Mouse (Mus musculus): ENCODE measurements around the gene Ttll11. TPM values are rescaled to one million over a fixed set of nuclear protein-coding genes. Genes with fewer than 3 reads are reported as not detected.

The Ttll11 gene
- total RNA-seq, 1 experiment from 2014 or later: 0.55 TPM

GRCm38 (mm10) chr2:35789362-35790326 is 190.1 kb downstream of the Ttll11 start:
- ATAC-seq (replicated peaks; ENCODE audit: low read depth, poor library complexity, severe bottlenecking): no peak

GRCm38 (mm10) chr2:35785877-35786276 is 193.8 kb downstream of the Ttll11 start:
- ATAC-seq (replicated peaks; ENCODE audit: low read depth, poor library complexity, severe bottlenecking): no peak

GRCm38 (mm10) chr2:35783368-35783767 is 196.3 kb downstream of the Ttll11 start:
- no peak for ATAC-seq (replicated peaks; ENCODE audit: low read depth, poor library complexity, severe bottlenecking)

DNA sequence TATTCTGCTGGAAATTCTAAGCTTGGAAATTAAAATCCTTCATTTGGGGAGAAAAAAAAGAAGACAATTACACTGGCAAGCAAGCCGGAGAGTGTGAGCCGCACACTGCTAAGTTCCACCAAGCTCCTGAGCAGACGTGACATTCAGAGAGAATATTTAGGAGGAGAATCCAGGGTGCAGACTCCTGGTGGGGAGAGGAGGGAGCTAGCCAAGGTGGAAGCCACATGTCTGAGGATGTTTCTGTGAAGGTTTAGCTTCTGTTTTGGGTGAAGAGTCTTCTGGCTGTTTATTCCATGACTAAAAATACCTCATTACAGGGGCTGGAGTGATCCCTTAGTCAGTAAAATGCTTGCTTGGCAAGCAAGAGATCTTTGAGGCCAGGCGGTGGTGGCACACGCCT is 200.4 kb downstream of the Ttll11 start:
- ATAC-seq (replicated peaks; ENCODE audit: low read depth, poor library complexity, severe bottlenecking): no peak

GRCm38 (mm10) chr2:35776935-35777334 is 202.8 kb downstream of the Ttll11 start:
- ATAC-seq (replicated peaks; ENCODE audit: low read depth, poor library complexity, severe bottlenecking): no peak

DNA sequence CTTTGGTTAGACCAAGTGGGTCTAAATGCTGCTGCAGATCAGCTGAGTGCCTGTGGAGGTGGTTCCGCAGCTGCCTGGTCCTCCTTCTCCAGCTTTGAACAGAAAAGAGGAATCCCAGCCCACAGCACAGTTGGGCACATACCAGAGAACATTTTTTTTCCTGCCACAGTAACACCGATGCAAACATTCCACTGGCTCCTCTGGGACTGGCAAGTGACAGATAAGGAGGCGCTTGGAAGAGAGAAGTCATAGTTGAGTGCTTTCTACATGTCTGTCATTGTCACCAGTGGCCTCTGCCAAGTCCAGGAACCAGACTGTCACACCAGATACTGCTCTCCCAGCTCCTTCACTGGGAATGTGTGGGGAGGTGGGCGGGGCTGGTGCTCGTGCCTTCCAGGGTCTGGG is 204.1 kb downstream of the Ttll11 start:
- ATAC-seq (replicated peaks; ENCODE audit: low read depth, poor library complexity, severe bottlenecking): peak; percentile 39; the same call in 1 of the 2 replicates

DNA sequence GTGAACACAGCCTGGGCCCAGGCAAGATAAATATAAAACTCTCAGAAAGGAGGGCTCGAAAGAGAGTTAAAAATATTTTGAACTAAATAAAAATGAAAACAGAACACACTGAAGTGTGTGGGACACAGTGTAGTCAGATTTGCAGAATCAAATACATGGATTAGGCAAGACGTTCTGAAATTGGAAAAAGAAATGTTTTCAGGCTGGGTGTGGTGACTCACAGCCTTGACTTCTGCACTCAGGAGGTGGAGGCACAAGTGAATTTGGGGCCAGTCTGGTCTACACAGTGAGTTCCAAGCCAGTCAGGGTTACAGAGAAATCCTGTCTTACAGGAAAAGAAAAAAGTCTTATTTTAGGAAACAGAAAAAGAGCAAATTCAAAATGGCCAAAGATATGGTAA is 209.2 kb downstream of the Ttll11 start:
- ATAC-seq (replicated peaks; ENCODE audit: low read depth, poor library complexity, severe bottlenecking): no peak

GRCm38 (mm10) chr2:35769398-35769797 is 210.3 kb downstream of the Ttll11 start:
- ATAC-seq (replicated peaks; ENCODE audit: low read depth, poor library complexity, severe bottlenecking): no peak

DNA sequence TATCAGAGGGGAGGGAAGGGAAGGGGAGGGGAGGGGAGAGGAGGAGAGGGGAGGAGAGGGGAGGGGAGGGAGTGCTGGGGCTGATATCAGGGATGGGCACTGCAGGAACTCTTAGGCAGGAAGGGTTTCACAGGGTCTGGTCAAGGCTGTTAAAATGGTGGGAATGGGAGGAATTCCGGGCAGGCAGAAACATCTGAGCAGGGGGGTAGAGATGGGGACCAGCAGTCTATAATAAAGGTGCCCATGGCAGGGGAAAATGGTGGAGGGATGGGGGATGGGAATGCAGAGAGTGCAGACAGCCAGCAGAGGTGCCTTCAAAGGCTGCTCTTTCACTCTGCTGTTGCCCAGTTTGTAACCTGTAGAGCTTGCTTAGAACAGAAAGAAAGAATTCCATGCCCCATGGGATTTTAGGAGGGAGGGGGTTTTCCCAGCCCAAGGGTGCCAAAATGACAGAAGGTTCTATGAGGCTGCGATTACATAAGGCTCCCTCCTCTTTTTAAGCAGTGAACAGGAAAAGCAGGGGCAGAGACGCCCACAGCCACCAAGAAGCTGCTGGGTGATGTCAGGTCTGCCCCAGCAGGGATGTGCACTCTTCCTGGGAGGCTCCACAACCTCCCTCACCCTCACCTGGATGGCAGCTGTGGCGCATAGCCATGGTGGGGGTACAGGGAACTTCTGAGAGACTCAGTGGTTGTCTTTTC is 211.0 kb downstream of the Ttll11 start:
- peak; percentile 52 for ATAC-seq (replicated peaks; ENCODE audit: low read depth, poor library complexity, severe bottlenecking)

GRCm38 (mm10) chr2:35767834-35768537 is 211.7 kb downstream of the Ttll11 start:
- ATAC-seq (replicated peaks; ENCODE audit: low read depth, poor library complexity, severe bottlenecking): peak; percentile 60

DNA sequence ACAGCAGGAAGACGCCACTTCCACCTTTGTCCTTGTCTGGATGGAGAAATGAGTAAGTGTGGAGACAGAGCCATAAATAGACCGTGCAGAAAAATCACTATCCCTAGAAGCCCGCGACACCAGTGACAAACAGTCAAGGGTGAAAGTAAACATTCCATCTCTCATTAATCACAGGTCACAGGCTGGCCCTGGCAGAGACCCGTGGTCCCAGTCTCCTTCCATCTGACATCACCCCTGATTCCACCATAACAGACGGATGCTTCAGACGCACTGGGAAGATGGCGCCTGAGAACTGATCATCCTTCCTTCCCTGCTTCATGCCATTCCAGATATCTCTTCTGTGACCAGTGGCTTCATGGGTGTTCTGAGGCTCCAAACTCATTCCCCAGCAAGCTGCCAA is 215.4 kb downstream of the Ttll11 start:
- no peak for ATAC-seq (replicated peaks; ENCODE audit: low read depth, poor library complexity, severe bottlenecking)

DNA sequence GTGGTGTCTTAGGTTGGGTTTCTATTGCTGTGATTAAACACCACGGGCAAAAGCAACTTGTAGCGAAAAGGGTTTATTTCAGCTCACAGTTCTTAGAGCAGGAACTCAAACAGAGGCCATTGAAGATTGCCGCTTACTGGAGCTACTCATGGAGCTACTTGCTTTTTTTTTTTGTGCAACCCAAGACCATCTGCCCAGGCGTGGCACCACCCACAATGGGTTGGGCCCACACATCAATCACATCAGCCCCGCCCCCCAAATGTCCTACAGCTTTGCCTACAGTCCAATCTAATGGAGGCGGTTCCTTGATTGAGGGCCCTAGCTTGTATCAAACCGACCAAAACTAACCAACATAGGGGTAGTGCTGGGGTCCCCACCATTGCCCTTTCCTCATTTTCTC is 215.9 kb downstream of the Ttll11 start:
- ATAC-seq (replicated peaks; ENCODE audit: low read depth, poor library complexity, severe bottlenecking): no peak

DNA sequence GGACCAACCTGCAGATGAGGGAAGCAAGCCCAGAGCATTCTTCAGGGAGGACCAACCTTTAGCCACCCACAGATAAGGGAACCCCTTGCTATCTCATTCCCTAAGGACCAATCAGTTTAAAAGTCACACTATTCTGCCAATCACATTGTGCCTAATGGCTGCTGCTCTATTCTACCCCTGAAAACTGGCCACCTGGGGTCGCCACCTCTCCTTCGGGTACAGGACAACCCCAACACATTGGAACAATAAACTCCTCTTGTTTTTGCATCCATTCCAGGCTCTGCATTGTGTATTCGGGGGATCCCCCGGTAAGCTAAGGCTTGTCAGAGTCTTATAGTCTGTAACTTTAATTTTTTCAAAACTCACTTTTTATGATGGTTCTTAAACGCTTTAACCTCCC is 218.3 kb downstream of the Ttll11 start:
- no peak for ATAC-seq (replicated peaks; ENCODE audit: low read depth, poor library complexity, severe bottlenecking)

GRCm38 (mm10) chr2:35760867-35761266 is 218.8 kb downstream of the Ttll11 start:
- ATAC-seq (replicated peaks; ENCODE audit: low read depth, poor library complexity, severe bottlenecking): no peak

GRCm38 (mm10) chr2:35760352-35760751 is 219.4 kb downstream of the Ttll11 start:
- ATAC-seq (replicated peaks; ENCODE audit: low read depth, poor library complexity, severe bottlenecking): no peak

DNA sequence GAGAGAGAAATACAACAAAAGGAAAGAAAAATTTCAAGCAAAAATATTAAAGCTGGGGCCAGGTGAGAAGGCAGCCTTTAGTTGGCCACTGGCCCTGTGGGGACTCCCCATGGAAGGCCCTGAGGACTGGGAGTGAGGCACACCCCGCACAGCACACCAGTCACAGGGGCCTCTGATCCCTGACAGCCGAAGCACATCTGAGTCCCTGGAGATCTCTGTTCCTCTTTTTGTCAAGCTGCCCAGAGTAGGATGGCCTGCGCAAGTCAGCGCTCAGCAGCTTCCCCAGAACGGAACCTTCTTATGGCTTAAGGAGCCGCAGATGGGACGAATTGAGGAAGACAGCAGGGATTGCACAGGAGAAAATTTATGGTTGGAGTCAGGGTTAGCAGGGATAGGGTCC is 223.2 kb downstream of the Ttll11 start:
- peak; percentile 98 for ATAC-seq (replicated peaks; ENCODE audit: low read depth, poor library complexity, severe bottlenecking)

DNA sequence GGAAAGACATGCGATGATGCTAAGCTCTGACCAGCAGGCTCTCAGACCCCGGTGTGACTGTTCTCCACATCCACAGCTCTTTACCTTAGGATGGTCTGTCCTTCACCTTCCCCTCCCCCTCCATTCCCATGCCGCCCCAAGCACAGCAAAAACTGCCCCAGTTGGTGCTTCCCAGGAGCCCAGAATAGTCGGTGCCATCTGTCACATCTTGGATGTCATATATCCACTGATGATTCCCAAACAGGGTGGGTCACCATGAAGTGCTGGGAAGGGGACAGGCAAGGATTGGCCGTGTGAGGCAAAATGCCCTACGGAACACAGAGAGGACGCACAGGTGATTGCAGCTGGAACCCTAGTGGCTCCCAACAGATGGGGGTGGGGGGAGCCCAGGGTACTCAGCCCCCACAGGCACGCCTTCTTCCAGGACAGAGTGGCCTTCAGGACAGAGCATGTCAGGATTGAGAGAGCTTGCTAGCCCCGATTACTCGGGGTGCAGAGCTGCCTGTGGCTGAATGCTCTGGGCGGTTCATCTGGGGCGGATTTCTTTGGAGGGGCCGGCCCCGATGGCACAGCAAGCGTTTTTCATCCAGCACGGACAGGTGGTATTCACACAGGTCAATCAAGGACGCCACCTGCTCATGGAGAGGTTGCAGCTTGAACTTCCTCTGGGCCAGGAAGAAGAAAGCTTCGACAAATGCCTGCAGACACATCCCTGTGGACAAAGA is 227.8 kb downstream of the Ttll11 start:
- ATAC-seq (replicated peaks; ENCODE audit: low read depth, poor library complexity, severe bottlenecking): no peak

- no peak for ATAC-seq (replicated peaks; ENCODE audit: low read depth, poor library complexity, severe bottlenecking)
These were observed 229.1 kb downstream of the Ttll11 start for GRCm38 (mm10) chr2:35750533-35751141.

- no peak for ATAC-seq (replicated peaks; ENCODE audit: low read depth, poor library complexity, severe bottlenecking)
These were observed 232.2 kb downstream of the Ttll11 start for GRCm38 (mm10) chr2:35747371-35748035.

All from common myeloid progenitor, adult 5-6 weeks (primary cell).